8 mouse cellular contexts compared by ENCODE assay signal in genomic region chr11:99229641-99230260, GRCm38 (mm10). TPM values are rescaled to one million over a fixed set of nuclear protein-coding genes. Genes with fewer than 3 reads are reported as not detected.
DNase-seq lines count a peak whose midpoint lies in the region; ATAC-seq and TF ChIP-seq lines count a peak whose summit lies in the region.

No protein-coding gene starts in this region.

- no peaks in the 10 kb centered on the region for H3K27me3 ChIP-seq in heart, embryonic 13.5 days (replicated peaks)
- no peaks in the 10 kb centered on the region for H3K27me3 ChIP-seq in CH12.LX (replicated peaks)
- H3K27me3 ChIP-seq in limb, embryonic 15.5 days: no peaks in the 10 kb centered on the region

- in situ Hi-C loops in CH12.LX (cut with MboI; ENCODE audit: low pct_ligation_motif_present, low pct_unique_long_range_greater_than_20kb, low sequenced_read_pairs): no loop called here

- H3K36me3 ChIP-seq in heart, embryonic 13.5 days: peaks cover 33% of the 10 kb centered on the region
- H3K36me3 ChIP-seq in CH12.LX (replicated peaks in 1 of 2; ENCODE audit: control insufficient read depth in 1 of 2, insufficient read depth in 1 of 2, low read length in 1 of 2): peaks cover 30 to 51% of the 10 kb centered on the region in 2 experiments
- peaks cover 28% of the 10 kb centered on the region for H3K36me3 ChIP-seq in limb, embryonic 15.5 days

- H3K27ac ChIP-seq in heart, embryonic 13.5 days (replicated peaks): peak overlapping the region; percentile 98
- H3K27ac ChIP-seq in CH12.LX (ENCODE audit: insufficient read depth, low read depth): peak overlapping the region; percentile 69
- H3K27ac ChIP-seq in limb, embryonic 15.5 days: peak overlapping the region; percentile 99

- WGBS in heart, embryonic 13.5 days: under 1% methylated on average over 31 of the region's 31 CpGs
- WGBS in limb, embryonic 15.5 days: under 1% methylated on average over 31 of the region's 31 CpGs

- H3K79me2 ChIP-seq in CH12.LX (replicated peaks; ENCODE audit: control insufficient read depth, extremely low read depth, insufficient read depth, poor library complexity, severe bottlenecking): peaks cover 51% of the 10 kb centered on the region

- peak overlapping the region; percentile 76 for H3K4me2 ChIP-seq in heart, embryonic 13.5 days
- peak overlapping the region; percentile 99 for H3K4me2 ChIP-seq in CH12.LX (ENCODE audit: insufficient read depth, low read depth, poor library complexity, severe bottlenecking)
- H3K4me2 ChIP-seq in limb, embryonic 15.5 days: peak overlapping the region; percentile 54

- H3K9me3 ChIP-seq in heart, embryonic 13.5 days: no peaks in the 10 kb centered on the region
- H3K9me3 ChIP-seq in CH12.LX (replicated peaks; ENCODE audit: low read length): no peaks in the 10 kb centered on the region
- H3K9me3 ChIP-seq in limb, embryonic 15.5 days: no peaks in the 10 kb centered on the region

- no peak for TF ChIP-seq POLR2A in CH12.LX (IDR thresholded peaks at IDR 0.05; ENCODE audit: low read depth, low read length)

- peak overlapping the region; percentile 98 for H3K4me3 ChIP-seq in heart, embryonic 13.5 days
- peak overlapping the region; percentile 68 to 91 (median 75) for H3K4me3 ChIP-seq in CH12.LX (replicated peaks in 1 of 3; ENCODE audit: low read depth in 2 of 3, low read length in 2 of 3, poor library complexity in 1 of 3)
- H3K4me3 ChIP-seq in limb, embryonic 15.5 days: peak overlapping the region; percentile 85

- TF ChIP-seq CTCF in CH12.LX (conservative IDR thresholded peaks at IDR 0.05 in 1 of 2, IDR thresholded peaks at IDR 0.05 in 1 of 2; ENCODE audit: low read depth in 2 of 2, low read length in 2 of 2): no peak

- dilution Hi-C loops in CH12.LX (cut with MboI; ENCODE audit: extremely low pct_ligation_motif_present, extremely low pct_unique_long_range_greater_than_20kb, low sequenced_read_pairs): no loop called here

- peak overlapping the region; percentile 100 for H3K9ac ChIP-seq in heart, embryonic 13.5 days
- peak overlapping the region; percentile 92 for H3K9ac ChIP-seq in CH12.LX (ENCODE audit: insufficient read depth, low read depth)
- peak overlapping the region; percentile 96 for H3K9ac ChIP-seq in limb, embryonic 15.5 days

- H3K4me1 ChIP-seq in heart, embryonic 13.5 days: peaks cover 32% of the 10 kb centered on the region
- H3K4me1 ChIP-seq in CH12.LX (ENCODE audit: control insufficient read depth in 1 of 2, insufficient read depth in 2 of 2): peaks cover 3 to 46% of the 10 kb centered on the region in 2 experiments
- H3K4me1 ChIP-seq in limb, embryonic 15.5 days: peaks cover 23% of the 10 kb centered on the region

- TF ChIP-seq EP300 in CH12.LX (IDR thresholded peaks at IDR 0.05; ENCODE audit: low read length): no peak

- DNase-seq in heart, postnatal 4 days: no peak
- no peak for DNase-seq in CH12.LX (ENCODE audit: extremely low read depth)
- DNase-seq in retina, postnatal 7 days (ENCODE audit: low read depth, low spot score): peak; percentile 30
- no peak for DNase-seq in urinary bladder, postnatal 36 days (ENCODE audit: low spot score in 2 of 2)
- DNase-seq in layer of hippocampus, postnatal 25 days (ENCODE audit: extremely low spot score in 1 of 2, low spot score in 1 of 2): no peak

- 0 out of 2 replicates have a peak, but pooled peaks have one; percentile 25 for ATAC-seq in heart, embryonic 13.5 days (ENCODE audit: extremely low read depth, insufficient number of reproducible peaks, low FRiP score, low TSS enrichment)
- ATAC-seq in erythroblast, adult 5-6 weeks (replicated peaks; ENCODE audit: low FRiP score, poor library complexity, severe bottlenecking): peak; percentile 64
- 0 out of 2 replicates have a peak, but pooled peaks have one; percentile 14 for ATAC-seq in limb, embryonic 15.5 days (ENCODE audit: insufficient number of reproducible peaks, low FRiP score, low TSS enrichment, low read depth)

- TF ChIP-seq RAD21 in CH12.LX (IDR thresholded peaks at IDR 0.05; ENCODE audit: low read depth, low read length): no peak

TF ChIP-seq in CH12.LX, 34 proteins besides CTCF, POLR2A, EP300 and RAD21:
- TF ChIP-seq ZNF384 (IDR thresholded peaks at IDR 0.05; ENCODE audit: low read depth, low read length) (no peak), MAFK (IDR thresholded peaks at IDR 0.05; ENCODE audit: insufficient replicate concordance, low read length) (no peak), USF1 (IDR thresholded peaks at IDR 0.05; ENCODE audit: low read depth, low read length) (no peak), USF2 (conservative IDR thresholded peaks at IDR 0.05; ENCODE audit: low read depth, low read length) (no peak), MEF2A (IDR thresholded peaks at IDR 0.05; ENCODE audit: borderline replicate concordance, low read depth, low read length) (0 out of 2 replicates have a peak, but pooled peaks have one; percentile 9), MAX (IDR thresholded peaks at IDR 0.05; ENCODE audit: low read length) (peak; percentile 55; the same call in 1 of the 2 replicates), CHD2 (IDR thresholded peaks at IDR 0.05; ENCODE audit: low read length) (no peak), CHD1 (IDR thresholded peaks at IDR 0.05; ENCODE audit: low read depth, low read length) (peak; percentile 93), E2F4 (IDR thresholded peaks at IDR 0.05; ENCODE audit: insufficient replicate concordance, low read depth, low read length) (no peak), SIN3A (IDR thresholded peaks at IDR 0.05; ENCODE audit: low read length) (peak; percentile 77), ZMIZ1 (IDR thresholded peaks at IDR 0.05; ENCODE audit: low read depth, low read length) (no peak), MAZ (IDR thresholded peaks at IDR 0.05; ENCODE audit: low read depth, low read length) (0 out of 2 replicates have a peak, but pooled peaks have one; percentile 5), MXI1 (IDR thresholded peaks at IDR 0.05; ENCODE audit: low read depth, low read length) (0 out of 2 replicates have a peak, but pooled peaks have one; percentile 9), BHLHE40 (IDR thresholded peaks at IDR 0.05; ENCODE audit: low read depth, low read length) (no peak), GABPA (IDR thresholded peaks at IDR 0.05; ENCODE audit: insufficient replicate concordance, low read depth, low read length) (no peak)

RNA-seq across cellular contexts. Expression of gene Smarce1, which starts 1.1 kb away (rescaled TPM):
- 150 and 165 TPM in 2 replicates for polyA plus RNA-seq in heart, embryonic 13.5 days (2015; fragmentation: Nextera tagmentation; extraction: Ambion mirVana)
- 10 to 100 TPM; 92.8 to 99.8 TPM for total RNA-seq in heart, postnatal 4 days (2021)
- total RNA-seq in CH12.LX (2012; rRNA removed): 246 and 257 TPM in 2 replicates
- 149 and 184 TPM in 2 replicates for total RNA-seq in CH12.LX (2014; rRNA removed)
- polyA plus RNA-seq in CH12.LX (2012; ENCODE audit: insufficient read length, low read depth): 464 and 617 TPM in 2 replicates
- 70.0 and 77.8 TPM in 2 replicates for total RNA-seq in erythroblast, adult 5-6 weeks (2015; ENCODE audit: low replicate concordance)
- total RNA-seq in erythroblast, adult 5-6 weeks (2017; ENCODE audit: low replicate concordance): 133 and 177 TPM in 2 replicates
- 224 and 241 TPM in 2 replicates for polyA plus RNA-seq in limb, embryonic 15.5 days (2015; fragmentation: Nextera tagmentation; extraction: Ambion mirVana)
- total RNA-seq in layer of hippocampus, postnatal 25 days (2021): 10 to 100 TPM; 51.8 to 59.7 TPM

RNA-seq across cellular contexts. Expression of gene Krt222, which starts 14.1 kb away (rescaled TPM):
- polyA plus RNA-seq in heart, embryonic 13.5 days (2015; fragmentation: Nextera tagmentation; extraction: Ambion mirVana): 1.7 and 1.9 TPM in 2 replicates
- 1 to 10 TPM; 7.5 to 8.2 TPM for total RNA-seq in heart, postnatal 4 days (2021)
- total RNA-seq in CH12.LX (2012; rRNA removed): 15.4 and 22.0 TPM in 2 replicates
- 22.9 TPM in 2 replicates for total RNA-seq in CH12.LX (2014; rRNA removed)
- 24.4 and 29.3 TPM in 2 replicates for polyA plus RNA-seq in CH12.LX (2012; ENCODE audit: insufficient read length, low read depth)
- not detected in 2 replicates for total RNA-seq in erythroblast, adult 5-6 weeks (2015; ENCODE audit: low replicate concordance)
- total RNA-seq in erythroblast, adult 5-6 weeks (2017; ENCODE audit: low replicate concordance): 0.28 TPM in 1 of 2 replicates, not detected in the other
- polyA plus RNA-seq in limb, embryonic 15.5 days (2015; fragmentation: Nextera tagmentation; extraction: Ambion mirVana): 0.36 and 0.46 TPM in 2 replicates
- total RNA-seq in layer of hippocampus, postnatal 25 days (2021): 10 to 100 TPM; 26.5 to 27.3 TPM

RNA-seq across cellular contexts. Expression of gene Krt24, which starts 55.3 kb away (rescaled TPM):
- not detected in 2 replicates for polyA plus RNA-seq in heart, embryonic 13.5 days (2015; fragmentation: Nextera tagmentation; extraction: Ambion mirVana)
- not detected for total RNA-seq in heart, postnatal 4 days (2021)
- total RNA-seq in CH12.LX (2012; rRNA removed) (not detected in 2 replicates), CH12.LX (2014; rRNA removed) (not detected in 2 replicates)
- polyA plus RNA-seq in CH12.LX (2012; ENCODE audit: insufficient read length, low read depth): not detected in 2 replicates
- total RNA-seq in erythroblast, adult 5-6 weeks (2015; ENCODE audit: low replicate concordance): not detected in 2 replicates
- total RNA-seq in erythroblast, adult 5-6 weeks (2017; ENCODE audit: low replicate concordance): not detected in 2 replicates
- 0.23 and 0.25 TPM in 2 replicates for polyA plus RNA-seq in limb, embryonic 15.5 days (2015; fragmentation: Nextera tagmentation; extraction: Ambion mirVana)
- total RNA-seq in layer of hippocampus, postnatal 25 days (2021): not detected

Comparison
In these comparisons a context has a peak if more than half of its experiments do, and no peak if none do; other contexts are left out.
1. ATAC-seq: peak in every context shown above with its lines; median percentile 64 in erythroblast, adult 5-6 weeks; 25 in heart, embryonic 13.5 days; 14 in limb, embryonic 15.5 days.
2. RNA of gene Krt222, which starts 14.1 kb away (total RNA-seq): 26.5 to 27.3 TPM in layer of hippocampus, postnatal 25 days, 15.4 to 22.9 TPM in CH12.LX and 7.5 to 8.2 TPM in heart, postnatal 4 days; 0.28 TPM in erythroblast, adult 5-6 weeks; every median in the first group is over 4 times any median in the second.
3. Peak in every context shown above with its lines, with median percentiles within 50 percentile points of each other: H3K27ac ChIP-seq, H3K4me2 ChIP-seq, H3K4me3 ChIP-seq and H3K9ac ChIP-seq.